Mouse (Mus musculus) heart, adult 10 weeks (tissue): Measurements from ENCODE around the gene Vmn2r111. TPM values are rescaled to one million over a fixed set of nuclear protein-coding genes. Genes with fewer than 3 reads are reported as not detected.

Source experiments
- polyA plus RNA-seq: library from polyadenylated mRNA; stranded (reverse); fragments of 350-450 nt; fragmentation: Illumina TruSeq; extraction: RNeasy Lipid Tissue Mini Kit (QIAGEN cat#74804); gene quantifications from one replicate; pipeline ENCODE4 v1.2.3, GENCODE M21; 2014; ENCODE audit warnings: low read depth, low replicate concordance

Gene Vmn2r111
- polyA plus RNA-seq = not detected

DNA sequence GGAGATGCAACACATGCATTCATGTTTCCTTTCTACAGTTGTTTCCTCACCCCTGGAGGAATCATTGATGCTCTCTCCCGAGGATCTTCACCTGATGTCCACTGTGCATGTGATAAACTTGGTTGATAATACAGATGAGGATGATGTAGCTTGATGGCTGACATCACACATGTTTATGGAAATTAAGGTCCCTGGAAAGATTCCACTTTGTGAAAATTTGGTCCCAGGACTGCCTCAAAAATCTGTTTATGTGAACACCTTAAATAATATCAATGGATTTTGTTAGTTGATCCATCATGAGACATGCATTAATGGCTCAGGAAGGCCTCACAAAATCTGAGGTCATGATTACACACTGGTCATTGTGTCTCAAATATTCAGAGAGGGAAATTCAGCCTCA is at the start of gene Vmn2r111:
TSS of gene Vmn2r111 (minus strand) at position 101 of the 400 bp plus-strand sequence.

DNA sequence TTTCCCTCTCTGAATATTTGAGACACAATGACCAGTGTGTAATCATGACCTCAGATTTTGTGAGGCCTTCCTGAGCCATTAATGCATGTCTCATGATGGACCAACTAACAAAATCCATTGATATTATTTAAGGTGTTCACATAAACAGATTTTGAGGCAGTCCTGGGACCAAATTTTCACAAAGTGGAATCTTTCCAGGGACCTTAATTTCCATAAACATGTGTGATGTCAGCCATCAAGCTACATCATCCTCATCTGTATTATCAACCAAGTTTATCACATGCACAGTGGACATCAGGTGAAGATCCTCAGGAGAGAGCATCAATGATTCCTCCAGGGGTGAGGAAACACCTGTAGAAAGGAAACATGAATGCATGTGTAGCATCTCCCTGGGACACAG is 27.4 kb upstream of the Vmn2r111 start, which contains the start of gene Vmn2r112:
TSS of gene Vmn2r112 (plus strand) at position 301 of the 400 bp plus-strand sequence.

Other genes with a start within 250 kb of the Vmn2r111 start
- 7.6 TPM for gene Zfp944, start 212.1 kb downstream of the Vmn2r111 start, polyA plus RNA-seq
- gene Zfp758, start 212.0 kb downstream of the Vmn2r111 start, polyA plus RNA-seq = 9.5 TPM
- 5.1 TPM for gene Zfp946, start 149.3 kb downstream of the Vmn2r111 start, polyA plus RNA-seq
- gene Vmn2r112, start 27.5 kb upstream of the Vmn2r111 start, polyA plus RNA-seq = not detected